Mouse (Mus musculus) forebrain, embryonic 15.5 days (tissue): ENCODE measurements around the gene Olfr305. TPM values are rescaled to one million over a fixed set of nuclear protein-coding genes. Genes with fewer than 3 reads are reported as not detected.
"Not testable (repeated sequence)": the region's sequence is repeated elsewhere in the genome, so short reads cannot be mapped to it uniquely, and the experiment has no call there.

ENCODE experiments used
- ATAC-seq: fragments of 200-750 bp; cut with Nextera tagmentation; replicated peaks from 2 replicates; pipeline ENCODE4 v1.8.0; 2017; ENCODE audit warnings: mild to moderate bottlenecking, moderate TSS enrichment, moderate library complexity
- H3K27ac ChIP-seq: fragments of 300-500 bp; sonication (generic); replicated peaks from 2 replicates; pipeline ENCODE4 v1.5.1; 2015; ENCODE audit warnings: mild to moderate bottlenecking, inconsistent platforms
- H3K27me3 ChIP-seq: fragments of 300-500 bp; sonication (generic); 2 replicates; pipeline ENCODE4 v1.6.1; 2015; ENCODE audit warnings: inconsistent platforms
- H3K36me3 ChIP-seq: fragments of 300-500 bp; sonication (generic); 2 replicates; pipeline ENCODE4 v1.6.1; 2015; ENCODE audit warnings: mild to moderate bottlenecking, inconsistent platforms
- H3K4me1 ChIP-seq: fragments of 300-500 bp; sonication (generic); 2 replicates; pipeline ENCODE4 v1.6.1; 2015; ENCODE audit warnings: inconsistent platforms
- H3K4me2 ChIP-seq: fragments of 300-500 bp; sonication (generic); replicated peaks from 2 replicates; pipeline ENCODE4 v1.6.1; 2015; ENCODE audit warnings: mild to moderate bottlenecking, inconsistent platforms
- H3K4me3 ChIP-seq: fragments of 300-500 bp; sonication (generic); 2 replicates; pipeline ENCODE4 v1.5.1; 2015; ENCODE audit warnings: mild to moderate bottlenecking, inconsistent platforms
- H3K9ac ChIP-seq: fragments of 300-500 bp; sonication (generic); replicated peaks from 2 replicates; pipeline ENCODE4 v1.6.1; 2015; ENCODE audit warnings: mild to moderate bottlenecking, inconsistent platforms
- H3K9me3 ChIP-seq: fragments of 300-500 bp; sonication (generic); 2 replicates; pipeline ENCODE4 v1.6.1; 2016; ENCODE audit warnings: inconsistent platforms
- WGBS: fragments of 180-500 bp; shearing (Covaris S2); methylation state at CpG from one replicate; pipeline ENCODE4 v1.1.7; 2015; ENCODE audit warnings: mixed read lengths; 5-methylcytosine and 5-hydroxymethylcytosine counted together
- polyA plus RNA-seq: library from polyadenylated mRNA; unstranded; fragments of >200 nt; fragmentation: Nextera tagmentation; extraction: Ambion mirVana; gene quantifications from 2 replicates; pipeline ENCODE4 v1.2.1, GENCODE M21; 2015

Gene Olfr305
- polyA plus RNA-seq, result not detected in 2 replicates

DNA sequence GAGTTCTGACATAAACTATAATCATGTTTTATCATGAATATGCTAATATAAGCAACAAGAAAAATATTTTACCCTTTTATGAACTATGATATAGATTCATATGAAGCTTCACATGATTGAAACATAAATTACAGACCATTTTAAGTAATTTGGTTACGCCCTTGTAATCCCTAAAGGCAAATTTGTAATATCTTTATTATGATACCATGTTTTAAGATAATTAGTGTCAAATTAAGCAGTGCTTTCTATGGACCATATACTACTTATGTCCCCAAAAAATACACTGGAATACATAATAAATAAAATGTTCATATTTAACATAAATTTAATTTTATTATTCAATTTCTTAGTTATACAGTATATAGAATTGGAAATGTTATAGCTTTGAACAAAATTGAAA lies at the start of gene Olfr305:
TSS of gene Olfr305 (minus strand) at position 101 of the 400 bp plus-strand sequence.
- WGBS, result 91% methylated on average over 1 of the region's 1 CpGs
- H3K4me2 ChIP-seq, result no peak within 1 kb of the TSS
- no peak within 1 kb of the TSS for H3K4me3 ChIP-seq
- H3K9me3 ChIP-seq, result no peaks in the 10 kb centered on the region
- no peaks in the 10 kb centered on the region for H3K36me3 ChIP-seq
- H3K27me3 ChIP-seq, result no peaks in the 10 kb centered on the region
- no peaks in the 10 kb centered on the region for H3K4me1 ChIP-seq
- ATAC-seq, result no peak
- H3K27ac ChIP-seq, result no peak within 1 kb of the TSS
- no peak within 1 kb of the TSS for H3K9ac ChIP-seq

DNA sequence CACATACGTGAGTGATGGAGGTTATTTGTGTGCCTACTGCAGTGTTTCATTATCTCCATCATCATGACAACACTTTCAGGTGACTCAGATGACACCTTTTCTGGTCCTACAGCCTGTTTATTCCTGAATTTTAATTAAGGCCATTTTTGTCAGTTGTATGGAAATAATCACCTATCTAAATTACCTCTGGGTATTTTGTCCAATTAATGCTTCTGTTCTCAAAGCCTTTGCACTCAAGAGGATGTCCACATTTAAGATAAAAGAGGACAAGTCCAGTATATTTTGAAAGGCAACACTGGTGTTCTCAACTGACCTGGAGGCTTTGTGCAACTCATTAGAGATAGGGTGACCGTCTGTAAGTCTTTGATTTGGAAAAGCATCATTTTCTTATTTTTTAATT lies 36.8 kb upstream of the Olfr305 start, which contains the start of gene Olfr301:
TSS of gene Olfr301 (plus strand) at position 301 of the 400 bp plus-strand sequence.
- H3K27me3 ChIP-seq, result no peaks in the 10 kb centered on the region
- no peaks in the 10 kb centered on the region for H3K36me3 ChIP-seq
- H3K9me3 ChIP-seq, result no peaks in the 10 kb centered on the region
- H3K27ac ChIP-seq, result no peak within 1 kb of the TSS
- H3K4me1 ChIP-seq, result no peaks in the 10 kb centered on the region
- no peak for ATAC-seq
- H3K9ac ChIP-seq, result no peak within 1 kb of the TSS
- H3K4me2 ChIP-seq, result no peak within 1 kb of the TSS
- no peak within 1 kb of the TSS for H3K4me3 ChIP-seq
- 84% methylated on average over 2 of the region's 2 CpGs for WGBS

DNA sequence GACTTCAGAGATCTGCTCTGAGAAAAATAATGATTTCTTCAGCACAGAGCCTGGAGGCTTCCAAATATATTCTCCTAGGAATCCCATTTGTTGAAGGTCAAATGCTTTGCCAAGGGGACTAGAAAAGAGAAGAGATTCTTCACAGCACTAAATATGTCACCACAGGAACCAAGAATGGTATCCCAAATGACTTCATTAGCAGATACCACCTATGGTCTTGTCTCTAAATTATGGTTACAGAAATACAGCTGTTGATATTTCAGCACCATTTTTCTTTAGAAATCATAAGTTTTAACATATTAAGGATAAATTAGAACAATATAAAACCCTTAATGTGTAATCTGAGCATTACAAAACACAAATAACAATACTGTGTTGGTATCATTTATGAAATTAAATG lies 31.0 kb upstream of the Olfr305 start, which contains the start of gene Olfr303:
TSS of gene Olfr303 (minus strand) at position 101 of the 400 bp plus-strand sequence.
- Histone ChIP-seq H3K9me3 (no peaks in the 10 kb centered on the region), H3K4me1 (no peaks in the 10 kb centered on the region), H3K36me3 (no peaks in the 10 kb centered on the region), H3K27ac (no peak within 1 kb of the TSS), H3K4me3 (no peak within 1 kb of the TSS), H3K4me2 (no peak within 1 kb of the TSS), H3K27me3 (no peaks in the 10 kb centered on the region), H3K9ac (no peak within 1 kb of the TSS)
- no peak for ATAC-seq

DNA sequence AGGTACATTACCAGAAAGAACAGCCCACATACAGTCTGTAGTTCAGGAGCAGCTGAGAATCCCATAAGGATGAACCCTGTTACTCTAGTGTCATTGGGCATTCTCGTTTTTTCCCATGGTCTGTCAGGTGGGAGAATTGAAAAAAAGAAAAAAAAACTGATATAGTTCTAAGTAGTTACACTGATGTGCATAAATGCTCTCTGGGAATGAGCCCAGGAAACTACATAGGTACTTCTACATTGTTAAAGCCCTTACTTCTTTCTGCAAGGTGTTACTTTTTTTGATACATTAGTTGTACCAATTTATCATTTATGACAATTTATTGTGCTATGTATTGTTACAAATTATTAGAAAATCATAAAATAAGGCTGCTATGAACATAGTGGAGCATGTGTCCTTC lies 19.8 kb upstream of the Olfr305 start, which contains the start of gene Olfr304:
TSS of gene Olfr304 (minus strand) at position 101 of the 400 bp plus-strand sequence.
- Histone ChIP-seq H3K4me2 (no peak within 1 kb of the TSS), H3K36me3 (no peaks in the 10 kb centered on the region), H3K4me1 (no peaks in the 10 kb centered on the region), H3K27ac (no peak within 1 kb of the TSS), H3K27me3 (no peaks in the 10 kb centered on the region), H3K9ac (no peak within 1 kb of the TSS), H3K9me3 (no peaks in the 10 kb centered on the region), H3K4me3 (no peak within 1 kb of the TSS)
- WGBS, result 78% methylated on average over 1 of the region's 1 CpGs
- ATAC-seq, result no peak

DNA sequence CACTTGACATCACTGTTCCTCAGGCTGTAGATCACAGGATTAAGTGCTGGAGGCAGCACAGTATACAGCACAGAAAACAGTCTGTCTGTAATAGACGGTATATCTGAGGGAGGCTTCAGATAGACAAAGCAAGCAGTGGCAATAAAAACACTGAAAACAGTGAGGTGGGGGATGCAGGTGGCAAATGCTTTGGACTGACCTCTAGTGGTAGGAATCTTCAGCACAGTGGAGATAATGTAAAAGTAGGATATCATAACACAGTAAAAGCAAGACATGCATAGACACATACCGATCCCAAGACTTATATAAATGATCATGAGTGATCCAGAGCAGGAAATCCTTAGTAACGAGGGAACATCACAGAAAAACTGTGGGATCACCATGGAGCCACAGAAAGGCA lies 19.0 kb upstream of the Olfr305 start:
- Histone ChIP-seq H3K4me3 (no peak overlapping the region), H3K36me3 (no peaks in the 10 kb centered on the region), H3K4me1 (no peaks in the 10 kb centered on the region), H3K27me3 (no peaks in the 10 kb centered on the region), H3K9ac (no peak overlapping the region), H3K27ac (no peak overlapping the region), H3K4me2 (no peak overlapping the region), H3K9me3 (no peaks in the 10 kb centered on the region)
- no peak for ATAC-seq
- 75% methylated on average over 3 of the region's 3 CpGs for WGBS

DNA sequence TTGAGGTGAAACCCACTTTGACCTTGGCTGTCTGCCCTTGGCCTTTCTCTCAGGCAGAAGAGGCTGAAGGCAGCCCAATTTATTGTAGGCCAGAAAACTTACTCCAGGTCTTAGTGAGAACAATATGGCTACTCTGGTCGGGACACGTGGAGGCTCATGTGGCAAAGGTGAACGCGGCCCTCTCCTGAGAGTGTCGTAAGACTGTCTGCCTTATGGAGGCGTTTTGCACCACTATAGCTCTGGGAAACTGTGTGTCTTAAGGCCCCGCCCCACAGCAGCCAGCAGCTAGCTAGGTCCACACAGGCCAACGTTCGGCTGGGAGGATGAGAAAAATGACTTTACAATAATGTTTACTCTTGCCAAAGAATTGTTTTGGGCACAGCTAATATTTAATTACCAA lies 20.4 kb downstream of the Olfr305 start:
- not testable (repeated sequence) for H3K4me3 ChIP-seq, ATAC-seq, H3K9ac ChIP-seq, H3K9me3 ChIP-seq, H3K27me3 ChIP-seq, H3K4me1 ChIP-seq, H3K4me2 ChIP-seq, H3K27ac ChIP-seq, H3K36me3 ChIP-seq
- 90% methylated on average over 9 of the region's 9 CpGs for WGBS

DNA sequence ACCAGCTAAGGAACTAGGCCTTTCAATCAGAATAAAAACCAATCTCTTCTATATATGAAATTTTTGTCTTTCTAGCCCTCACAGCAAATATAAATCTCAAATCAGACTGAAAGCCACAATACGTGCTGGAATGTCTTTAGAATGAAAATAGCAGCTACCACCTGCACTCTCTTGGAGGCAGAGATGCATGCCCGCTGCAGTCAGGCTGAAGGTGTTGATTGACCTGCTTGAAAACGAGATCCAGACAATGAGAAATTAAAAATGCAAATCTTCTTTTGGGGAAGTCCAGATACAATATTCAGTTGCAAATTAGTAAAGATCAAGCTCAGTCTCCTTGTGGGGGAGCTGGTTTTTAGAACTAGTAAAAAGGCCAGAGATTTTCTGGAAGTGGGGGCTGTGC lies 22.5 kb downstream of the Olfr305 start:
- no peak for ATAC-seq
- no peak overlapping the region for H3K4me2 ChIP-seq
- H3K27ac ChIP-seq, result no peak overlapping the region
- H3K4me3 ChIP-seq, result no peak overlapping the region
- no peaks in the 10 kb centered on the region for H3K27me3 ChIP-seq
- H3K36me3 ChIP-seq, result no peaks in the 10 kb centered on the region
- 51% methylated on average over 3 of the region's 3 CpGs for WGBS
- no peaks in the 10 kb centered on the region for H3K9me3 ChIP-seq
- H3K4me1 ChIP-seq, result no peaks in the 10 kb centered on the region
- no peak overlapping the region for H3K9ac ChIP-seq

DNA sequence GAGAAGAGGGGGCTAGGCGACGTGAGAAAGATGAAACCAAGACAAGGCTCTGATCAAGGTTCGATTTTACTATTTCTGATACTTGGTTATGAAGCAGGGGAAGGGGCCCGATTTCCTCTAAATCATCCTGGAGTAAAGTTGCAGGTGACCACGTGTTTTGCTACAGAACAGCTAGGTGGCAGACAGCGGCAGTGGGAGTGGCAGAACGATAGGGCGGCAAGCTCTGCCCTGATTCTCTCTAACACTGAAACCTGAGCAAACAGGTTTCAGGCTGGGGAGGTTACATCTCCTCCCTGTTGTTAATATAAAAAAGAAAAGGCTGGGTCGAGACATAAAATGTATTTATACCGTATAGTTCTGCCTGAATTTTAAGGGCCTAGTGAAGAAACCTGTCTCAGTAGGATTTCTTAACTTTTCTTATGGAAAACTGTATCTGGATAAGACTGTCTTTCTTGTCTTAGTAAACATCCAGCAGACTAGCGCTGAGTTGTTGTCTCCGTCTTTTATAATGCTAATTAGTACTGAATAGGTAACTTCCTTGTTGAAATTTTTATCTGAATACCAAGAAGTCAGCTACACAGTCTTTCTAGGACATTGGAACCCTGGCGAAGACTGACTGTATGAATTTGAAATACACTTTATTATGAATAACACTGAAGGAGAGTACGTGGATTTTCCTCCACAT lies 23.7 kb downstream of the Olfr305 start:
- Histone ChIP-seq H3K9me3 (no peaks in the 10 kb centered on the region), H3K27ac (no peak overlapping the region), H3K36me3 (no peaks in the 10 kb centered on the region), H3K4me3 (no peak overlapping the region), H3K9ac (no peak overlapping the region), H3K27me3 (no peaks in the 10 kb centered on the region), H3K4me1 (no peaks in the 10 kb centered on the region), H3K4me2 (no peak overlapping the region)
- ATAC-seq, result no peak
- WGBS, result 79% methylated on average over 14 of the region's 14 CpGs

DNA sequence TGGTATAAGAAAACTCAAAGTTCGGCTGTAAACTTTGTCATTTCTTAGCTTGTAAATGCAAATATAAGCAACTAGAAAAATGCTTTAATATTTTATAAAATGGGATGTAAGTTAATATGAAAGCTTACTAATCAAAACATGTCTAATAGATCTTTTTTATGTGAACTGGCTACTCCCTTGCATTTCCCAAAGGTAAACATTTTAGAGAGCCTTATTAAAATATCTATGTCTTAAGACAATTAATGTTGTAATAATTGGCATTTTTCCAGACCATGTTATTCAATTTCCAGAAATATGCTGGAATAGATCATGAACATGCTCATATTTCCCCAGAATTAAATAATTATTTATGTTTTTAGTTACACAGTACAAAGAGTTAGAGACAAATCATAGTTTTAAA lies 29.2 kb downstream of the Olfr305 start, which contains the start of gene Olfr307:
TSS of gene Olfr307 (minus strand) at position 101 of the 400 bp plus-strand sequence.
- H3K9me3 ChIP-seq, result no peaks in the 10 kb centered on the region
- H3K27ac ChIP-seq, result no peak within 1 kb of the TSS
- no peaks in the 10 kb centered on the region for H3K27me3 ChIP-seq
- no peaks in the 10 kb centered on the region for H3K36me3 ChIP-seq
- H3K4me3 ChIP-seq, result no peak within 1 kb of the TSS
- H3K9ac ChIP-seq, result no peak within 1 kb of the TSS
- no peaks in the 10 kb centered on the region for H3K4me1 ChIP-seq
- WGBS, result 73% methylated on average over 1 of the region's 1 CpGs
- no peak within 1 kb of the TSS for H3K4me2 ChIP-seq
- no peak for ATAC-seq

DNA sequence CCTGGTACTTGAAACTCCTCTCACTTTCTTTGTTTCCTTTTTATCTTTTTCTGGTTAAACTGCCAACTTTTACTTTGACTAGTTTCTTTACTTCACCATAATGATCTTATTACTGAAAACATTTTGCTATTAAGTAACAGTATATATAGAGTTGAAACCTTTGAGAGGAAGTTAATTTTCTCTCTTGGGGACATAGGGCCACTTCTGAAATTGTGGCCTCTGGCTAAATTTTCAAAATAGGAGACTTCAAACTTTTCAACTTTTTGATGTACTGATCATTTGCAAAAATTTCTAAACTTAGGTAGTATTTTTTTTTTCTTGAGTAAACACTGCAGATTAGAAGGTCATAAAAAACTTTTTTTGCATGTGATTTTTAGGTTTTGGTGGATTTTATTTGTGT lies 41.2 kb downstream of the Olfr305 start, which contains the start of gene Olfr308:
TSS of gene Olfr308 (minus strand) at position 101 of the 400 bp plus-strand sequence.
- no peaks in the 10 kb centered on the region for H3K4me1 ChIP-seq
- H3K36me3 ChIP-seq, result no peaks in the 10 kb centered on the region
- no peak within 1 kb of the TSS for H3K27ac ChIP-seq
- H3K9ac ChIP-seq, result no peak within 1 kb of the TSS
- H3K4me2 ChIP-seq, result no peak within 1 kb of the TSS
- no peak within 1 kb of the TSS for H3K4me3 ChIP-seq
- H3K27me3 ChIP-seq, result no peaks in the 10 kb centered on the region
- ATAC-seq, result no peak
- H3K9me3 ChIP-seq, result no peaks in the 10 kb centered on the region

DNA sequence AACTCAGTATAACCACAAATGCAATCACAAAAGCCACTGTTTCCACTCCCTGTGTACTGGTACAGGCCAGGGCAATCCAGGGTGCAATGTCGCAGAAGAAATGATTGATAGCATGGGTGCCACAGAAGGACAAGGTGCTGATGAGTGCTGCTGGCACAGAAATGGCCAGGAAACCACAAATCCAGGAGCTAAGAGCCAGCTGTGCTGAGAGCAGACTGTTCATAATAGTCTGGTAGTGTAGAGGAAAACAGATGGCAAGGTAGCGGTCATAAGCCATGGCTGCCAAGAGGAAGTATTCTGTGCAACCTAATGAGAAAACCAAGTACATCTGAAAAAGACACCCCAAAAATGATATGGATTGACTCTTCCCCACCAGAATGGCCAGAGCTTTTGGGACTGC lies 45.4 kb downstream of the Olfr305 start:
- no peak overlapping the region for H3K4me2 ChIP-seq
- no peaks in the 10 kb centered on the region for H3K4me1 ChIP-seq
- no peaks in the 10 kb centered on the region for H3K36me3 ChIP-seq
- H3K27me3 ChIP-seq, result no peaks in the 10 kb centered on the region
- ATAC-seq, result no peak
- no peaks in the 10 kb centered on the region for H3K9me3 ChIP-seq
- no peak overlapping the region for H3K4me3 ChIP-seq
- no peak overlapping the region for H3K9ac ChIP-seq
- no peak overlapping the region for H3K27ac ChIP-seq
- WGBS, result 90% methylated on average over 2 of the region's 2 CpGs

DNA sequence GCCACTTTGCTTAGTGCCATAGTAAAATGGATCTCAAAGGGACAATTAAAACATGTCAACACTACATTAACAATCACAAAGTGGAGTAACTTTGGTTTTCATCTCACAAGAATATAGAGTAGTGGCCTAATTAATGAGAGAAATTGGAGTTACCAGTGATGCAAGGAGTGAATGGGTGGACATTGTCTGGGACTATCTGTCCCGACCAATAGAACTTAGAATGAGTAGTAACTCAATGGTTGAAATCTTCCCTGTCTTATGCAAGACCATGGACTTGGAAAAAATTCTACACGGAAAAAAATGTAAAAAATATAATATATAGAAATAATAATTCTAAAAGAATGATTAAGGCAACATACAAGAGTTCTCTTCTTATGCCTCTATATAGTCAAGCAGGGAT lies 53.1 kb downstream of the Olfr305 start, which contains the start of gene Olfr309:
TSS of gene Olfr309 (minus strand) at position 101 of the 400 bp plus-strand sequence.
- Histone ChIP-seq H3K27ac (no peak within 1 kb of the TSS), H3K4me3 (no peak within 1 kb of the TSS), H3K4me2 (no peak within 1 kb of the TSS), H3K36me3 (no peaks in the 10 kb centered on the region), H3K27me3 (no peaks in the 10 kb centered on the region), H3K4me1 (no peaks in the 10 kb centered on the region), H3K9ac (no peak within 1 kb of the TSS), H3K9me3 (no peaks in the 10 kb centered on the region)
- WGBS, result 81% methylated on average over 2 of the region's 2 CpGs
- no peak for ATAC-seq
